Mouse (Mus musculus) erythroblast, embryonic 14.5 days (primary cell): ENCODE data around the gene Rnasek.

Experiments used
- GATA1 ChIP-seq: IDR thresholded peaks from 2 replicates; pipeline ENCODE4 v1.6.1; 2012; ENCODE audit warnings: low read length, inconsistent platforms, mixed read lengths
- TAL1 ChIP-seq: IDR thresholded peaks from 3 replicates; pipeline ENCODE4 v1.6.1; 2012; ENCODE audit warnings: low read length, inconsistent platforms, mixed read lengths

GRCm38 (mm10) chr11:70216103-70216502 is 23.5 kb downstream of the Rnasek start:
- no peak for TF ChIP-seq GATA1
- TF ChIP-seq TAL1 = no peak
